ENCODE assay signal across 8 mouse cellular contexts in genomic region chr11:78246318-78247011, GRCm38 (mm10). TPM values are rescaled to one million over a fixed set of nuclear protein-coding genes. Genes with fewer than 3 reads are reported as not detected.
A peak's percentile ranks its signal among the peaks of the same experiment; 100 is the strongest.
DNase-seq lines count a peak whose midpoint lies in the region; ATAC-seq and TF ChIP-seq lines count a peak whose summit lies in the region.

No protein-coding gene starts in this region.

- H3K4me1 ChIP-seq in heart, embryonic 10.5 days, result peaks cover 20% of the 10 kb centered on the region
- H3K4me1 ChIP-seq in forebrain, embryonic 14.5 days (ENCODE audit: control insufficient read depth, insufficient read depth, low read length), result peaks cover 19% of the 10 kb centered on the region
- H3K4me1 ChIP-seq in liver, embryonic 14.5 days (replicated peaks; ENCODE audit: control insufficient read depth in 2 of 2, insufficient read depth in 2 of 2, low read length in 1 of 2), result peaks cover 15 to 17% of the 10 kb centered on the region in 2 experiments

- TF ChIP-seq CTCF in C2C12 (IDR thresholded peaks at IDR 0.05; ENCODE audit: control insufficient read depth, insufficient read depth, insufficient read length), result no peak
- TF ChIP-seq CTCF in liver, embryonic 14.5 days (IDR thresholded peaks at IDR 0.05; ENCODE audit: low read depth), result no peak

- H3K36me3 ChIP-seq in heart, embryonic 10.5 days, result peaks cover 21% of the 10 kb centered on the region
- H3K36me3 ChIP-seq in C2C12 (ENCODE audit: control insufficient read depth, insufficient read depth), result peaks cover 15% of the 10 kb centered on the region
- peaks cover 10% of the 10 kb centered on the region for H3K36me3 ChIP-seq in forebrain, embryonic 14.5 days (ENCODE audit: control insufficient read depth, insufficient read depth, low read length)
- no peaks in the 10 kb centered on the region; the same call in 1 of the 2 replicates for H3K36me3 ChIP-seq in liver, embryonic 14.5 days (replicated peaks; ENCODE audit: control insufficient read depth, insufficient read depth, low read depth)

- peak overlapping the region; percentile 94 for H3K27ac ChIP-seq in heart, embryonic 10.5 days
- H3K27ac ChIP-seq in forebrain, embryonic 14.5 days (ENCODE audit: low read depth, low read length), result no peak overlapping the region
- peak overlapping the region; percentile 88 for H3K27ac ChIP-seq in liver, embryonic 14.5 days

- peaks cover 70% of the 10 kb centered on the region for H3K79me3 ChIP-seq in C2C12 (ENCODE audit: low read depth)

- peak overlapping the region; percentile 98 for H3K4me3 ChIP-seq in heart, embryonic 10.5 days
- peak overlapping the region; percentile 82 for H3K4me3 ChIP-seq in C2C12 (ENCODE audit: insufficient read depth, poor library complexity, severe bottlenecking)
- H3K4me3 ChIP-seq in forebrain, embryonic 14.5 days (ENCODE audit: low read depth, low read length), result peak overlapping the region; percentile 51
- peak overlapping the region; percentile 76 to 95 for H3K4me3 ChIP-seq in liver, embryonic 14.5 days (ENCODE audit: insufficient read depth in 1 of 2, low read depth in 2 of 2, low read length in 2 of 2)

- 50% methylated on average over 7 of the region's 7 CpGs for WGBS in heart, embryonic 10.5 days
- 54% methylated on average over 7 of the region's 7 CpGs for WGBS in forebrain, embryonic 14.5 days
- 45% methylated on average over 7 of the region's 7 CpGs for WGBS in liver, embryonic 14.5 days (ENCODE audit: insufficient replicate concordance)

- H3K27me3 ChIP-seq in heart, embryonic 10.5 days (ENCODE audit: insufficient read depth, poor library complexity, severe bottlenecking), result no peaks in the 10 kb centered on the region
- H3K27me3 ChIP-seq in C2C12 (ENCODE audit: control insufficient read depth, insufficient read depth, insufficient read length), result no peaks in the 10 kb centered on the region
- H3K27me3 ChIP-seq in forebrain, embryonic 14.5 days (replicated peaks; ENCODE audit: control insufficient read depth, insufficient read depth, low read length), result no peaks in the 10 kb centered on the region
- H3K27me3 ChIP-seq in liver, embryonic 14.5 days (ENCODE audit: control insufficient read depth, insufficient read depth, low read length), result no peaks in the 10 kb centered on the region

- peak overlapping the region; percentile 79 for H3ac ChIP-seq in C2C12 (ENCODE audit: control insufficient read depth, insufficient read length, low read depth)

- no peaks in the 10 kb centered on the region for H3K9me3 ChIP-seq in heart, embryonic 10.5 days
- H3K9me3 ChIP-seq in forebrain, embryonic 14.5 days (replicated peaks; ENCODE audit: control insufficient read depth, low read length), result no peaks in the 10 kb centered on the region
- H3K9me3 ChIP-seq in liver, embryonic 14.5 days (ENCODE audit: control insufficient read depth, low read length), result no peaks in the 10 kb centered on the region

- peak overlapping the region; percentile 77 for H3K9ac ChIP-seq in forebrain, embryonic 14.5 days (ENCODE audit: low read length)
- peak overlapping the region; percentile 84 for H3K9ac ChIP-seq in liver, embryonic 14.5 days (replicated peaks)

- H3K79me2 ChIP-seq in C2C12 (ENCODE audit: control insufficient read depth, insufficient read depth), result peaks cover 87% of the 10 kb centered on the region

- no peak for TF ChIP-seq EP300 in liver, embryonic 14.5 days (IDR thresholded peaks at IDR 0.05; ENCODE audit: low read depth)

- DNase-seq in heart, embryonic 10.5 days (ENCODE audit: low spot score), result no peak
- DNase-seq in heart, postnatal 4 days, result no peak
- DNase-seq in forebrain, embryonic 14.5 days (ENCODE audit: low spot score), result no peak
- DNase-seq in liver, embryonic 14.5 days (ENCODE audit: low read depth in 3 of 3, low spot score in 3 of 3), result no peak
- no peak for DNase-seq in Muller cell, postnatal 12 days (ENCODE audit: inconsistent ontology term)
- no peak for DNase-seq in embryo, embryonic 11 days
- no peak for DNase-seq in adrenal gland, adult 8-10 months

- ATAC-seq in forebrain, embryonic 14.5 days, result no peak
- ATAC-seq in liver, embryonic 14.5 days (ENCODE audit: insufficient read depth), result no peak

- H3K4me2 ChIP-seq in forebrain, embryonic 14.5 days (ENCODE audit: low read length), result peak overlapping the region; percentile 73
- peak overlapping the region; percentile 86 for H3K4me2 ChIP-seq in liver, embryonic 14.5 days (ENCODE audit: low read depth)

TF ChIP-seq in C2C12, 6 proteins besides CTCF, POLR2A, EP300 and RAD21:
- TF ChIP-seq MAX (IDR thresholded peaks at IDR 0.05), result no peak
- TF ChIP-seq MYOG (IDR thresholded peaks at IDR 0.05; ENCODE audit: control insufficient read depth, extremely low read depth, insufficient read length), result no peak
- no peak for TF ChIP-seq MYOD1 (IDR thresholded peaks at IDR 0.05; ENCODE audit: control insufficient read depth, insufficient read length, low read depth)
- no peak for TF ChIP-seq FOSL1 (IDR thresholded peaks at IDR 0.05; ENCODE audit: insufficient read depth, low read length, poor library complexity, severe bottlenecking)
- no peak for TF ChIP-seq USF1 (IDR thresholded peaks at IDR 0.05; ENCODE audit: low read depth)
- no peak for TF ChIP-seq CEBPB (IDR thresholded peaks at IDR 0.05; ENCODE audit: low read depth)

RNA-seq across cellular contexts. Expression of gene Supt6, which starts 0.7 kb away (rescaled TPM):
- 28.3 and 29.1 TPM in 2 replicates for polyA plus RNA-seq in heart, embryonic 10.5 days (2016; fragmentation: Nextera tagmentation; extraction: Ambion mirVana)
- 10 to 100 TPM; 35.7 to 37.2 TPM for total RNA-seq in heart, postnatal 4 days (2021)
- 33.9 TPM for polyA plus RNA-seq in C2C12 (2012; fragmentation: generic; extraction: Trizol)
- polyA plus RNA-seq in forebrain, embryonic 14.5 days (2014; fragmentation: Nextera tagmentation; extraction: Ambion mirVana), result 17.7 and 21.7 TPM in 2 replicates
- 7.4 and 8.4 TPM in 2 replicates for polyA plus RNA-seq in liver, embryonic 14.5 days (2012; rRNA removed)
- 7.4 and 7.8 TPM in 2 replicates for polyA plus RNA-seq in liver, embryonic 14.5 days (2014; fragmentation: Nextera tagmentation; extraction: Ambion mirVana)
- 10 to 100 TPM; 71.8 to 93.4 (median 79.5) TPM for total RNA-seq in adrenal gland, adult 8-10 months (2022)

RNA-seq across cellular contexts. Expression of gene Sdf2, which starts 0.9 kb away (rescaled TPM):
- 44.0 and 49.0 TPM in 2 replicates for polyA plus RNA-seq in heart, embryonic 10.5 days (2016; fragmentation: Nextera tagmentation; extraction: Ambion mirVana)
- total RNA-seq in heart, postnatal 4 days (2021), result 10 to 100 TPM; 41.2 to 43.9 TPM
- polyA plus RNA-seq in C2C12 (2012; fragmentation: generic; extraction: Trizol), result 76.8 TPM
- polyA plus RNA-seq in forebrain, embryonic 14.5 days (2014; fragmentation: Nextera tagmentation; extraction: Ambion mirVana), result 82.4 and 90.2 TPM in 2 replicates
- polyA plus RNA-seq in liver, embryonic 14.5 days (2012; rRNA removed), result 31.6 and 34.3 TPM in 2 replicates
- 30.7 and 30.8 TPM in 2 replicates for polyA plus RNA-seq in liver, embryonic 14.5 days (2014; fragmentation: Nextera tagmentation; extraction: Ambion mirVana)
- total RNA-seq in adrenal gland, adult 8-10 months (2022), result 100 to 1,000 TPM; 118 to 156 (median 125) TPM

RNA-seq across cellular contexts. Expression of gene 2610507B11Rik, which starts 15.1 kb away (rescaled TPM):
- 69.3 and 76.7 TPM in 2 replicates for polyA plus RNA-seq in heart, embryonic 10.5 days (2016; fragmentation: Nextera tagmentation; extraction: Ambion mirVana)
- total RNA-seq in heart, postnatal 4 days (2021), result 100 to 1,000 TPM; 178 to 185 TPM
- polyA plus RNA-seq in C2C12 (2012; fragmentation: generic; extraction: Trizol), result 82.8 TPM
- polyA plus RNA-seq in forebrain, embryonic 14.5 days (2014; fragmentation: Nextera tagmentation; extraction: Ambion mirVana), result 49.4 and 56.0 TPM in 2 replicates
- polyA plus RNA-seq in liver, embryonic 14.5 days (2012; rRNA removed), result 17.3 and 20.5 TPM in 2 replicates
- 26.5 and 32.8 TPM in 2 replicates for polyA plus RNA-seq in liver, embryonic 14.5 days (2014; fragmentation: Nextera tagmentation; extraction: Ambion mirVana)
- 100 to 1,000 TPM; 178 to 198 (median 188) TPM for total RNA-seq in adrenal gland, adult 8-10 months (2022)

RNA-seq across cellular contexts. Expression of gene BC030499, which starts 44.2 kb away (rescaled TPM):
- polyA plus RNA-seq in heart, embryonic 10.5 days (2016; fragmentation: Nextera tagmentation; extraction: Ambion mirVana), result 0.23 and 0.69 TPM in 2 replicates
- 1 to 10 TPM; 1.2 to 1.4 TPM for total RNA-seq in heart, postnatal 4 days (2021)
- 0.02 TPM for polyA plus RNA-seq in C2C12 (2012; fragmentation: generic; extraction: Trizol)
- 0.19 and 0.43 TPM in 2 replicates for polyA plus RNA-seq in forebrain, embryonic 14.5 days (2014; fragmentation: Nextera tagmentation; extraction: Ambion mirVana)
- 0.17 and 0.25 TPM in 2 replicates for polyA plus RNA-seq in liver, embryonic 14.5 days (2012; rRNA removed)
- 0.06 TPM in 1 of 2 replicates, not detected in the other for polyA plus RNA-seq in liver, embryonic 14.5 days (2014; fragmentation: Nextera tagmentation; extraction: Ambion mirVana)
- total RNA-seq in adrenal gland, adult 8-10 months (2022), result 1 to 10 TPM in 3 of 4 experiments, under 1 TPM in 1; 0.26 to 1.8 (median 1.5) TPM

RNA-seq across cellular contexts. Expression of gene Proca1, which starts 53.3 kb away (rescaled TPM):
- 2.9 and 3.3 TPM in 2 replicates for polyA plus RNA-seq in heart, embryonic 10.5 days (2016; fragmentation: Nextera tagmentation; extraction: Ambion mirVana)
- 1 to 10 TPM in 1 of 2 experiments, under 1 TPM in 1; 0.81 to 1.4 TPM for total RNA-seq in heart, postnatal 4 days (2021)
- polyA plus RNA-seq in C2C12 (2012; fragmentation: generic; extraction: Trizol), result 0.18 TPM
- 0.55 and 0.73 TPM in 2 replicates for polyA plus RNA-seq in forebrain, embryonic 14.5 days (2014; fragmentation: Nextera tagmentation; extraction: Ambion mirVana)
- 0.08 and 0.16 TPM in 2 replicates for polyA plus RNA-seq in liver, embryonic 14.5 days (2012; rRNA removed)
- polyA plus RNA-seq in liver, embryonic 14.5 days (2014; fragmentation: Nextera tagmentation; extraction: Ambion mirVana), result 0.23 TPM in 1 of 2 replicates, not detected in the other
- total RNA-seq in adrenal gland, adult 8-10 months (2022), result 10 to 100 TPM; 10.1 to 12.9 (median 11.9) TPM
